Mouse (Mus musculus) inflammation-experienced regulatory T-cells, adult 6 months (primary cell): ENCODE measurements around the gene Npc2. TPM values are rescaled to one million over a fixed set of nuclear protein-coding genes. Genes with fewer than 3 reads are reported as not detected.

ENCODE experiments used
- ATAC-seq: one replicate; pipeline ENCODE4 v1.8.0; 2017
- polyA plus RNA-seq, 3 experiments: library from polyadenylated mRNA; unstranded; fragments of 100-300 nt; shearing (Covaris generic); gene quantifications; one replicate each; pipeline ENCODE4 v1.2.1; 2017

Gene Npc2
- polyA plus RNA-seq, 3 experiments from 2014 or later, result 121 to 184 (median 148) TPM

GRCm38 (mm10) chr12:84726391-84726790 is 46.6 kb downstream of the Npc2 start:
- no peak for ATAC-seq

GRCm38 (mm10) chr12:84718462-84719244 is 54.3 kb downstream of the Npc2 start:
- no peak for ATAC-seq

- ATAC-seq, result no peak
Measured at GRCm38 (mm10) chr12:84714578-84714977, 58.4 kb downstream of the Npc2 start.

- no peak for ATAC-seq
Measured at GRCm38 (mm10) chr12:84709842-84710439, 63.0 kb downstream of the Npc2 start.

- no peak for ATAC-seq
Measured at GRCm38 (mm10) chr12:84707804-84708203, 65.1 kb downstream of the Npc2 start.

- no peak for ATAC-seq
Measured at GRCm38 (mm10) chr12:84706886-84707285, 66.1 kb downstream of the Npc2 start.

Other genes with a start within 250 kb of the Npc2 start
- gene Vsx2, start 203.4 kb downstream of the Npc2 start, polyA plus RNA-seq, result not detected
- gene Abcd4, start 155.7 kb downstream of the Npc2 start, polyA plus RNA-seq, result 10 to 100 TPM in 2 of 3 experiments, 1 to 10 TPM in 1; 7.1 to 11.4 (median 11.1) TPM
- not detected for gene Vrtn, start 132.1 kb downstream of the Npc2 start, polyA plus RNA-seq
- not detected for gene Syndig1l, start 74.3 kb downstream of the Npc2 start, polyA plus RNA-seq
- 100 to 1,000 TPM; 101 to 138 (median 130) TPM for gene Isca2, start 99 bp upstream of the Npc2 start, polyA plus RNA-seq
- gene Ltbp2, start 103.4 kb upstream of the Npc2 start, polyA plus RNA-seq, result not detected
- 100 to 1,000 TPM; 194 to 216 (median 195) TPM for gene Fcf1, start 197.7 kb upstream of the Npc2 start, polyA plus RNA-seq
- gene Arel1, start 197.7 kb upstream of the Npc2 start, polyA plus RNA-seq, result 10 to 100 TPM; 21.6 to 31.4 (median 28.6) TPM
- gene Ylpm1, start 223.2 kb upstream of the Npc2 start, polyA plus RNA-seq, result 10 to 100 TPM; 23.6 to 44.3 (median 36.1) TPM